Mouse (Mus musculus) large intestine, adult 2 months (tissue): ENCODE data around the gene Cd79a. TPM values are rescaled to one million over a fixed set of nuclear protein-coding genes. Genes with fewer than 3 reads are reported as not detected.
A peak's percentile ranks its signal among the peaks of the same experiment; 100 is the strongest.
"Not testable (repeated sequence)": the region's sequence is repeated elsewhere in the genome, so short reads cannot be mapped to it uniquely, and the experiment has no call there.

Experiments used
- DNase-seq: peaks from one replicate; pipeline ENCODE4 v3.0.0-alpha.2; 2012; ENCODE audit warnings: low read depth, low spot score
- WGBS: fragments of 180-500 bp; shearing (Covaris S2); methylation state at CpG from one replicate; pipeline ENCODE4 v1.1.7; 2018; 5-methylcytosine and 5-hydroxymethylcytosine counted together
- polyA plus RNA-seq: library from polyadenylated mRNA; depleted of rRNA; stranded (reverse); fragments of >200 nt; gene quantifications from 2 replicates; pipeline ENCODE4 v1.2.3, GENCODE M21; 2012

Cd79a gene
- polyA plus RNA-seq, 1 experiment, result 84.9 TPM

GRCm38 (mm10) chr7:24884693-24885291, 12.4 kb upstream of the Cd79a start:
- under 1% methylated on average over 47 of the region's 47 CpGs for WGBS
- no peak for DNase-seq

- DNase-seq, result no peak
- WGBS, result 8% methylated on average over 12 of the region's 12 CpGs
These were observed 11.5 kb upstream of the Cd79a start for GRCm38 (mm10) chr7:24885468-24886307.

GRCm38 (mm10) chr7:24886308-24886633, 10.9 kb upstream of the Cd79a start:
- DNase-seq, result no peak
- WGBS, result 20% methylated on average over 4 of the region's 4 CpGs

GRCm38 (mm10) chr7:24887096-24887495, 10.1 kb upstream of the Cd79a start:
- 44% methylated on average over 4 of the region's 4 CpGs for WGBS
- no peak for DNase-seq

GRCm38 (mm10) chr7:24889431-24890220, 7.6 kb upstream of the Cd79a start:
- DNase-seq, result no peak
- 70% methylated on average over 6 of the region's 6 CpGs for WGBS

- WGBS, result 20% methylated on average over 10 of the region's 10 CpGs
- peak; percentile 59 for DNase-seq
These were observed 6.6 kb upstream of the Cd79a start for GRCm38 (mm10) chr7:24890281-24891216.

GRCm38 (mm10) chr7:24891241-24892124, 5.7 kb upstream of the Cd79a start:
- 62% methylated on average over 3 of the region's 3 CpGs for WGBS
- DNase-seq, result no peak

GRCm38 (mm10) chr7:24892125-24892583, 5.0 kb upstream of the Cd79a start:
- WGBS, result 53% methylated on average over 2 of the region's 2 CpGs
- DNase-seq, result no peak

GRCm38 (mm10) chr7:24895749-24896148, 1.4 kb upstream of the Cd79a start:
- WGBS, result 74% methylated on average over 2 of the region's 2 CpGs
- not testable (repeated sequence) for DNase-seq

- DNase-seq, result no peak
- WGBS, result 84% methylated on average over 8 of the region's 8 CpGs
These were observed 912 bp upstream of the Cd79a start for GRCm38 (mm10) chr7:24896269-24896668.

GRCm38 (mm10) chr7:24897959-24898358, 778 bp downstream of the Cd79a start:
- no peak for DNase-seq
- WGBS, result 61% methylated on average over 5 of the region's 5 CpGs

- DNase-seq, result no peak
- 51% methylated on average over 6 of the region's 6 CpGs for WGBS
These were observed 3.9 kb downstream of the Cd79a start for GRCm38 (mm10) chr7:24901114-24901513.

GRCm38 (mm10) chr7:24901842-24902241, 4.7 kb downstream of the Cd79a start:
- 19% methylated on average over 1 of the region's 1 CpGs for WGBS
- no peak for DNase-seq

GRCm38 (mm10) chr7:24902264-24902629, 5.1 kb downstream of the Cd79a start:
- DNase-seq, result no peak
- WGBS, result 46% methylated on average over 2 of the region's 2 CpGs

- DNase-seq, result peak; percentile 44
- 3% methylated on average over 67 of the region's 68 CpGs for WGBS
These were observed 5.7 kb downstream of the Cd79a start, which contains the start of gene Arhgef1 for GRCm38 (mm10) chr7:24902630-24903443. Gene Arhgef1, plus strand, starts transcription at chr7:24902912.

- 2% methylated on average over 10 of the region's 10 CpGs for WGBS
- peak; percentile 14 for DNase-seq
These were observed 6.3 kb downstream of the Cd79a start for GRCm38 (mm10) chr7:24903444-24903825.

GRCm38 (mm10) chr7:24904070-24904483, 6.9 kb downstream of the Cd79a start:
- under 1% methylated on average over 30 of the region's 30 CpGs for WGBS
- DNase-seq, result peak; percentile 93

GRCm38 (mm10) chr7:24904936-24905335, 7.8 kb downstream of the Cd79a start:
- DNase-seq, result peak; percentile 52
- whole genome bisulfite sequencing, result 9% methylated on average over 3 of the region's 3 CpGs
